Mouse (Mus musculus) B cell, adult 2 months (primary cell): ENCODE results near the gene Ear10.
A peak's percentile ranks its signal among the peaks of the same experiment; 100 is the strongest.
"Not testable (repeated sequence)": the region's sequence is repeated elsewhere in the genome, so short reads cannot be mapped to it uniquely, and the experiment has no call there.

Experiments
- DNase-seq, 2 experiments: peaks; one replicate each; pipeline ENCODE4 v3.0.0; 2022

Gene Ear10

GRCm38 (mm10) chr14:43923459-43923858 lies at the start of gene Ear10:
Gene Ear10, minus strand, starts transcription at chr14:43923559.
- not testable (repeated sequence) for DNase-seq

- DNase-seq: not testable (repeated sequence)
Observed at GRCm38 (mm10) chr14:43956769-43957168, 33.4 kb upstream of the Ear10 start, which contains the start of gene Ang5. Gene Ang5, plus strand, starts transcription at chr14:43957069.

GRCm38 (mm10) chr14:43955074-43955473 lies 31.7 kb upstream of the Ear10 start:
- not testable (repeated sequence) for DNase-seq

- not testable (repeated sequence) for DNase-seq
Observed at GRCm38 (mm10) chr14:43953382-43953781, 30.0 kb upstream of the Ear10 start.

- not testable (repeated sequence) for DNase-seq
Observed at GRCm38 (mm10) chr14:43933399-43933798, 10.0 kb upstream of the Ear10 start.

- peak; percentile 0 to 1 for DNase-seq
Observed at GRCm38 (mm10) chr14:43932991-43933390, 9.6 kb upstream of the Ear10 start.

GRCm38 (mm10) chr14:43925404-43925950 lies 2.1 kb upstream of the Ear10 start:
- not testable (repeated sequence) for DNase-seq

GRCm38 (mm10) chr14:43924688-43925403 lies 1.5 kb upstream of the Ear10 start, which contains the start of gene Gm8113:
Gene Gm8113, plus strand, starts transcription at chr14:43925390.
- DNase-seq: peak; percentile 40 to 42

GRCm38 (mm10) chr14:43918214-43918613 lies 5.1 kb downstream of the Ear10 start:
- not testable (repeated sequence) for DNase-seq

- DNase-seq: not testable (repeated sequence)
Observed at GRCm38 (mm10) chr14:43898577-43898976, 24.8 kb downstream of the Ear10 start.

GRCm38 (mm10) chr14:43895357-43895756 lies 28.0 kb downstream of the Ear10 start:
- not testable (repeated sequence) for DNase-seq

GRCm38 (mm10) chr14:43891288-43891687 lies 32.1 kb downstream of the Ear10 start:
- not testable (repeated sequence) for DNase-seq

- DNase-seq: not testable (repeated sequence)
Observed at GRCm38 (mm10) chr14:43886235-43886634, 37.1 kb downstream of the Ear10 start.

- not testable (repeated sequence) for DNase-seq
Observed at GRCm38 (mm10) chr14:43879966-43880545, 43.3 kb downstream of the Ear10 start.

GRCm38 (mm10) chr14:43877789-43878188 lies 45.6 kb downstream of the Ear10 start:
- DNase-seq: not testable (repeated sequence)

GRCm38 (mm10) chr14:43875417-43875816 lies 47.9 kb downstream of the Ear10 start, which contains the start of gene Ear1:
Gene Ear1, minus strand, starts transcription at chr14:43875517.
- not testable (repeated sequence) for DNase-seq

GRCm38 (mm10) chr14:43874862-43875261 lies 48.5 kb downstream of the Ear10 start:
- DNase-seq: not testable (repeated sequence)
